Mouse (Mus musculus) granulocyte monocyte progenitor cell, adult 5-6 weeks (primary cell): ENCODE measurements around the gene Snx9. TPM values are rescaled to one million over a fixed set of nuclear protein-coding genes. Genes with fewer than 3 reads are reported as not detected.

ENCODE experiments used
- ATAC-seq: replicated peaks from 2 replicates; pipeline ENCODE4 v1.8.0; 2016; ENCODE audit warnings: mild to moderate bottlenecking, moderate TSS enrichment, inconsistent platforms; ENCODE audit not compliant: poor library complexity, severe bottlenecking
- total RNA-seq, 2 experiments: library from RNA; stranded (forward) in 1 of 2; stranded (reverse) in 1 of 2; fragments of 200-712, 200-1000 nt in 1 of 2; fragments of >200 nt in 1 of 2; fragmentation: Nextera tagmentation in 1 of 2; gene quantifications; 2 replicates each; pipeline ENCODE4 v1.2.3; 2014 to 2017

Snx9 gene
- total RNA-seq, 2 experiments from 2014 or later: 26.9 to 33.9 TPM

DNA sequence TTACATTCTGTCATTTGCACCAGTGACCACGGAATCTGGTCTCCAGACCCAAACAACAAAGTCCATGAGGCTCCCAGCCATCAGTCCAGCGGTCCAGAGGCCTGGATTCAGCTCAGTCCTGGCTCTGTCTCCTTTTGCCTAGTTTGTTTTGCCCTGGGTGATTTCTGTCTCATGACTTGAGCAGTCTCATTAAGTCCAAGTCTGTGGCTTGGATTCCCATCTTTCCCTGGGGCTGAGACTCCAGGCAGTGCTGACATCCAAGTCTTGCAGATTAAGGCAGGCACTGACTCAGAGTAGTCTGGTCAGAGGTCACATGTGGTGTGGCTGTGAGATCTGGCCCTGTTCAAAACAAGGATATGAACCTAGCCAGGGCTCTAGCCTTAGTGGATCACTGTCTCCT, 35.2 kb upstream of the Snx9 start:
- ATAC-seq: no peak

DNA sequence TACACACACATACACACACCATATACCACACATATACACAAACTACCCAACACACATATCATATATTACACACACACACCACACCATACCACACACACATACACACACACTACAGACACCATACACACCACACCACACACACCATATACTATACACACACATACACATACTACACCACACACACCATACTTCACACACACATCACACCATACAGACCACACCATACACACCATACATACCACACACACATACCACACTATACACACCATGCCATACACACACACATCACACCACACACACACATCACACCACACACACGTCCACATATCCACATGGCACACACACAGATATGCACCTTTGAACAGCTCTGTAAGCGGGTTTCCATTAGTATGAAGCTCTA, 34.3 kb upstream of the Snx9 start:
- ATAC-seq: no peak

DNA sequence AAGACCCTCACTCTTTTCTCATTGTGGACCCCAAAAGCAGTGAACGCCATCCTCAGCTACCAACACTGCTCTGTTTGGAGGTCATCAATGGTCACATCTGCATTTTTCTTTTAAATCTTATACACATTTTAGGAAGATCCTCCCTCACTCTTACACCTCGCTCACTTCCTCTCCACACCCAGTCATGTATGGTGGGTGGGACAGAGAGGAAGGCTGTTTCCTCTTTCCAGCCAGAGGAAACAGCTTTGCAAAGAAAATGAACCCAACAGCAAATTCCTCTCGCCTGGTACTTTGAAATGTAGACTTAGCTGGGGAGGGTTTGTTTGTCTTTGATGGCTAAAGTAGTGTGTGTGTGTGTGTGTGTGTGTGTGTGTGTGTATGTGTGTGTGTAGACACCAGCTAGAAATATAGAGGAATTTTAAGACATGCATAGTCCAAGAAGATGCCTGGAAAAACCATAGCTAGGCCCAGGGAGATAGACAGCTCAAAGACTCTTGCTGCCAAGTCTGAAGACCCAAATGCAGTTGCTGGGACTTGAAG, 33.2 kb upstream of the Snx9 start:
- ATAC-seq: peak; percentile 64

DNA sequence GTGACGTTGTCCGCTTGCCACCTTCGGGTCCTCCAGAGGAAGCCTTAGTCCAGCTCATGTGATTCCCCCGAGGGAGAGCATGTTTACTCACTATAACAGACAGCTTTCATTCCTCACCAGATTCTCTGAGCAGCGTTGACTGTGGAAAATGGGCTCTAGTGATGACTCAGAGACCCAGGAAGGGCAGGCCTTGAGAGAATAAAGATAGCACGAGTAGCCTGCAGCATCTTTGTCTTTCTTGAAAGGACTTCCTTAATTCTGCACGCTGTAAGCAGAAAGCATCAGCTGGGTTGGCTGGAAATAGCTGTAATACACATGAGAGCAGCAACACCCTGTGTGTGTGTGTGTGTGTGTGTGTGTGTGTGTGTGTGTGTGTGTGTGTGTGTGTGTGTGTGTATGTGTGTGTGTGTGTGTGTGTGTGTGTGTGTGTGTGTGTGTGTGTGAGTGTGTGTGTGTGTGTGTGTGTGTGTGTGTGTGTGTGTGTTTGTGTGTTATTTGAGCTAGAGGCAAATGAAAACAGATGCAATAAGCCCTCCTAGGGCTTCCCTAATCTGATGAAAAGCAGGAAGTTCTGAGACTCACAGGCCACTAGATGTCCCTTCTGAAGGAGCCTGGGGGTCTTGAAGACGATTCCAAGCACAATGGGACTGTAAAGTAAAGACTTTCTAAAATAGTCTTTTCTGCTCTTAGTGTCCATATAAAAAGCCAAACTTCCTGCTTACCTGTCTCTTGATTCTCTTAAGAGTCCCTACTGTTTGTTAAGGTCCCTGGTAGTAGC, 27.1 kb upstream of the Snx9 start:
- peak; percentile 51 for ATAC-seq

DNA sequence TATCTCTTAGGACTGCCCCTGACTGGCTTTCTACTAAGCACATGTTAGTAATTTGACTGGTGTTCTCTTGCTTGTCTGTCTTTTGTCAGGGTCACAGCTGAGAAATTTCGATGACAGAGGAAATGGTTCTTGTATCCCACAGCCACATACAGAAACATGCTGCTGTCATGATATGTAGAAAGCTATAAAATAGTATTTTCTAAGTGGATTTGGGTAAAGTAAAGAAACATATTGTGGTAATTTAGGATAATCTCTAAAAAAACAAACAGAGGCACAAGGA, 26.5 kb upstream of the Snx9 start:
- no peak for ATAC-seq

DNA sequence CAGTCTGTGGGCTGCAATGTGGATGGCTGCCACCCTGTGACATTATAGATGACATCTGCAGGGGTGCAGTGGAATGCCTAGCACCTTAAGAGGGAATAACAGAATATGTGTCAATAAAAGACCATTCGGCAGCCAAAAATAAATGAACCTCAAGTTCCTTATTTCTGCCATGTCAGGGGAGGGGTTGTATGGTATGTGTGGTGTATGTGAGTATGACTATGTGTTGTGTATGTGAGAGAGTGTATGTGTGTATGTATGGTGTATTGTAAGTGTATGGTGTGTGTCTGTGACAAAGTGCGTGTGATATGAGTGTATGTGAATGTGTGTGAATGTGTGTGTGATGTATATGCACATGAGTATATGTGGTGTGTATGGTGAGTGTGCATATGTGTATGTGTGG, 23.3 kb upstream of the Snx9 start:
- ATAC-seq: peak; percentile 68

DNA sequence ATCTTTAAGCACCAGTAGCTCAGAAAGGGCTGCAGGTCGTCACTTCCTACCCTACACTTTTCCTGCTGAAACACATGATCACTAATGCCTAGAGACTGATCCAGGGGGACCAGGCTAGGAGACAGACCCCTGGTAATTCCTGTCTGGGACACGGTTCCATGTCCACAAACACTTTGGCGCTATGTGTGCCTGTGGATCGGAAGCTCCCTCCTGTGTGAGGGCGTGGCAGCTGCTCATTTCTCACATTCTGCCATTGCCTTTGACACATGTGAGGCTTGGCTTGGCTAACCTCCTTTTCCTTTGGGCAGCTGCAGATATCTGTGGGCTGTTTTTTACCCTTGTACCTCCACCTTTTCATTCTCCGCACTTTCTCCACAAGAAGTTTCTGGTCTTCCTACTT, 22.0 kb upstream of the Snx9 start:
- ATAC-seq: no peak

DNA sequence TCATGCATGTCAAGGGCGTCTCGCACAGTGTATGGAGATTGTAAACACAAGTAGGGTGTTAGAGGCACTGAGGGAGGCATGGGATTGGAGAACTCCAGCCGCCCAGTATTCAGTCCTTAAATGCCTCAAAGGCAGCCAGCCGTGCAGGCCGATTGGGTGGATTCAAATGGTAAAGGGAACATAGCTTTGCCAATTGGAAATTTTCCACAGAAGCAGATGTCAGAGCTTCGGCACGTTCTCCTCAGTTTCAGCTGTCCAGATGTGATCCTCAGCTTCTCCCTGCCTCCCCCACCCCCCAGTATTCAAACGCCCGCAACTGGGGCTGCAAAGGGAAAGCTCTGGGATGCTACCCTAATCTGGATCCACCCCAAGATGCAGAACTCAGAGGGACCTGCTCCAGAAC, 21.3 kb upstream of the Snx9 start:
- ATAC-seq: no peak

DNA sequence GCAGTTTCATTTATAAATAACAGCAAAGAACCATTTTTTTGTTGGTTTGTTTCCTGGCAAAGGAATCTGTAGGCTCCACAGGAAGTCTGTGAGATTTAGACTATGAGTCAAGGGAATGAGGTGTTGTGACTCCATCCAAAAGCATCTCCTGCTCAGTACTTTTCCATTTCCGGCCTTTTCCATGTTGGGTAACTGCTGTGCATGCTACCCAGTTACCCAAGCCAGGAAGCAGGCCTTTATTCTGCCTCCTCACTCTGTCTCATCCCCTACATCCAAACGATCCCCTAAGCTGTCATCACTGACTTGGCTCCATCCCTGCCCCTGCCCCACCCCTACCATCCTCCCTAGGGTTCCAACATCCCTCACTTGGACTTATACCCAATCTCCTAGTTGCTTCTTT, 18.6 kb upstream of the Snx9 start:
- no peak for ATAC-seq

DNA sequence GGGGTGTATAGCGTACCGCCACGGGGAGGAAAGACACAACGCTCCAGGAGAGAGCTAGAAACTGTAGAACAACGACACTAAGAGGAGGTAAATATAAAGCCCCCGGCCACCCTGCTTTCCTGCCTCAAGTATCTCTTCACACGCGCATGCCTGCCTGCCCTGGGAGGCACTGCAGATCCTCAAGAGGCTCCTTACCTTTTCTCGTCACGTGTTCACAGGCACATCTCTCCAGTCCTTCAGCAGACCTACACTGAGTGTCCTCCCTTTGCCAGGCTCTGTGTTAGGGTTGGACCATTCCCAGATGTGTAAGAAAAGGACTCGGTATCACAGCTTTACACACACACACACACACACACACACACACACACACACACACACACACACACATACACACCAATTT, 18.1 kb upstream of the Snx9 start:
- ATAC-seq: no peak

DNA sequence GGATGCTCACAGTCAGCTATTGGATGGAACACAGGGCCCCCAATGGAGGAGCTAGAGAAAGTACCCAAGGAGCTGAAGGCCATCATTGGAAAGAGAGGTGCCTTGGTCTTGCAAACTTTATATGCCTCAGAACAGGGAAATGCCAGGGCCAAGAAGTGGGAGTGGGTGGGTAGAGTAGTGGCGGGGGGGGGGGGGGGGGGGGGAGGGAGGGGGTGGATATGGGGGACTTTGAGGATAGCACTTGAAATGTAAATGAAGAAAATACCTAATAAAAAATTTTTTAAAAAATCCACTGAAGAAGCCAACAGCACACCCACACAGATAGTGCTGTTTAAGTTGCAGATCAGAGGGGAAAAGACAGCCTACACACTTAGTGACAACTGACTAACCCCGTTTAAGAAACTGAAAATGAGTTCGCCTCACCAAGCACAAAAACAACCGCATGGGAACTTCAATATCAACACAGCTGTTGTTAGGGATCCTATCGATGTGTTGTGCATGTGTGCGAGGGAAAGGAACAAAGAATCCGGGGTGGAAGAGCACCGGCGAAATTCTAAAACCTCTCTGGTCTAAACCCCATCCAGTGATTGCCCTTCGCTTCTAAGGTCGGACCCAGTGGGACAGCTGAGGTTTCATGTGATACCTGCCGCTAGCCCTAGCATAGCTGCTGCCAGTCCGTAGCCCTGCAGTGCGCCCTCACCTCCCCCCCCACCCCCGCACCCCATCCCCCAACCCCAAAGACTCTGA, 13.1 kb upstream of the Snx9 start:
- no peak for ATAC-seq

DNA sequence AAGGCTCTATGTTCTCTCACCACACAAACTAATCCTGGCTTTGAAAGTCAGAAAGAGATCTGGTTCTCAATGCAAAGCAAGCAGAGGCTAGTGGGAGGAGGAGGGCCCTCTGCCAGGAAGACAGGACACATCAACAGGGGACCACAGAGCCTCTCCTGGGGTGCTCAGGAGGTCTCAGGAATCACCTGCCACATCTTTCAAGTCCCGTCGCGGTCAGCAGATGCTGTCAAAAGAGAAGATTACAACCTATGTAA, 12.6 kb upstream of the Snx9 start:
- ATAC-seq: no peak

DNA sequence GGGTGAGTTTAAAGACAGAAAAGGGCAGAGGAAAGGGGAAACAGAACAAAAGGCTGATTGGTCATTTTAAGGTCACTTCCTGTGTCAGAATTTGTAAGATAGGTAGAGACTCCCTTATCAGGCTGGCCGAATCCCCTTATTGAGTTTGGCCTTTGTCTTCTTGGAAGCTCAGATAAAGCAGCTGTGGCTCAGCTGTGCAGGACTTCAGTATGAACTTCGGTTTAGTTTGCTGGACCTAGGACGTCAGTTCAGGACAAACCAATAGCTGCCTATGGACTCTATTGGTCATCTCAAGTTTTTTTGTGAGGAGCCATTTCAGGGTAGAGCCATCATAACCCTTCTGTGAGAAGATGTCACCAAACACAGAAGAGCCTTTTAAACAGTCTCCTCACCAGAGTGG, 12.2 kb upstream of the Snx9 start:
- peak; percentile 20; the same call in 1 of the 2 replicates for ATAC-seq

DNA sequence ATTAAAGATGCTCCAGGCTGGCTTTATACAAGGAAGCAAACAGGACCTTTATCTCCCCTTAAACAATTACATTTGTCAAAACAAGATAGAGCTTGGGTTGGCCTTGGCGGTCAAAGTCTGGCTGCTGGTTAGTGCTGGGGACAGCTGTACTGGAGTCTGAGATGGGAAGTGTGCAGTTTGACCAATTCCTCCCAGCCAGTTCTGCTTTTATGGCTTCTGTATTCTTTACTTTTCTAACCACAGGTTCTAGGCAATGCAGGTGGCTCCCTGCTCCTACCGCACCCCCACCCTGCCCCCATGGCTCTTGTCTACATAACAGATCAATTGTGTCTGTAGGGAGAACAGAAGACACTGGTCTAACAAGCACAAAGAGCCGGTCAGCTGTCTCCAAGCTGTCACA, 11.2 kb upstream of the Snx9 start:
- ATAC-seq: peak; percentile 98

DNA sequence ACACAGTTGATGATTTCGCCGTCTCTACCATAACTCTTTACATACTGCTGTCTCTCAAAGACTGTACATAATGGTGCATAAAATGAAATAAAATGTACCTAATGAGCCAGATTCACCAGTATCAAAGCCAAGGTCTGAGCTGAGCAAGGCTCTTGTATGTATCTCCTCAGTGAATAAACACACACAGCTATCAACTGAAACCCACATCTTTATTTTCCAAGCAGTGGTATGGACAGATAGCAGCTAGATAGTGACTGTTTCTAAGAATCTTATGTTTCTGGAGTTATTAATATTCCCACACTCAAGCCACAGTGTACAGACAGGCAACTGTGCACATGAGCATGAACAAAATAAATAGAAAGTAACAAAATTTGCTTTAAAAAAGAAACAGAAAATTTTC, 10.7 kb upstream of the Snx9 start:
- ATAC-seq: no peak

DNA sequence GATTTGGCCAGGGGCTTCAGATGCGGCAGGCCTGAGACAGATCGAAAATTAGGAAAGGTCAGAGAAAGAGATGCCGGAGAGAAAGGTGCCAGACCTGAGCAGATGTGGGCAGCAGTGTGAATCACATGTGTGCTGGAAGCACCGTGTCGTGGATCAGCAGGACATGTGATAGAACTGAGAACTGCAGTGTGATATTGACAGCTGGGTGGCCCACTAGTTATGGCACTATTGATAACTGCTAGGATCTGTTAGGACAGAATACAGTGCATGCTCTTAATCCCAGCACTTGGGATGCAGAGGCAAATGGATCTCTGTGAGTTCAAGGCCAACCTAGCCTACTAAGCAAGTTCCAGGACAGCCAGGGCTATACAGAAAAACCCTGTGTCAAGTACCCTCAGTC, 10.3 kb upstream of the Snx9 start:
- ATAC-seq: no peak

DNA sequence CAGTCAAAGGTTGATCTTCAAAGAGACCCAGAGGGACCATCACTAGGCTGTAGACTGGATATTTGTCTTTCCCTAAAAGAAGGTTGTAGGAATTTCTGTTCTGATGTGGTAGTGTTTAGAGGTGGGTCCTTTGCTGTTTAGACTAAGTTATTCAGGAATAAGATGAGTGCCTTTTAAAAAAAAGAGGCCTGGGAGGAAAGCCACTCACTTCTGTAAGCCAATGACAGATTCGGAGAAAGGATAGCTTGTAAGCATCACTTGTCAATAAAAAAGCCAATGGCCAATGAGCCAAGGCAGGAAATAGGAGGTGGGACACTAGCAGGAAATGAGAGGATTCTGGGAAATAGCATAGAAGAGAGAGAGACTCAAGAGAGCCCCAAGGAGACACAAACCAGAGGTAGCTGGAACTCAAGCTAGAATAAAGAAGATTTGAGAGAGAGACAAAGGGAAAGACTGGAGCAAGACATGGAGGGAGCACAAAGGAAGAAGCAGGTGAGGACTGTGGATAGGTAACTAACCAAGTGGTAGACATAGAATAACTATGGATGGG, 9.8 kb upstream of the Snx9 start:
- ATAC-seq: no peak

DNA sequence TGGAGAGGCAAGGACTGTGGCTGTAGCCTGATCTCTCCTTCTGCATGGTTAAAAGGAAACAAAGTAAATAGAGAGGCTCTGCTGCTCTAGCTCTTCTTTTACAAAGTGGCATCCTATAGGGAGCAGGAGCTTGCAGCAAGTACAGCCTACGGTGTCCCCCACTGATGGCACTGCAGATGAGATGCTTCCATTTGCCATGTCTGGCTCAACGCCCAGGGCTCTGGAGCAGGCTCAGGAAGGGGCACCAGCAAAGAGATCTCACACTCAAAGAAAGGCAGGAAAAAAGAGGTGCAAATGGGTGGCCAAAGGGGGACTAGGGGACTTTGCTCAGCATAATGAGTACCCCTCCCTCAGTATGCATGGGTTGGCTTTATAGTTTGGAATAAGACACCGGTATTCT, 7.0 kb upstream of the Snx9 start:
- no peak for ATAC-seq

DNA sequence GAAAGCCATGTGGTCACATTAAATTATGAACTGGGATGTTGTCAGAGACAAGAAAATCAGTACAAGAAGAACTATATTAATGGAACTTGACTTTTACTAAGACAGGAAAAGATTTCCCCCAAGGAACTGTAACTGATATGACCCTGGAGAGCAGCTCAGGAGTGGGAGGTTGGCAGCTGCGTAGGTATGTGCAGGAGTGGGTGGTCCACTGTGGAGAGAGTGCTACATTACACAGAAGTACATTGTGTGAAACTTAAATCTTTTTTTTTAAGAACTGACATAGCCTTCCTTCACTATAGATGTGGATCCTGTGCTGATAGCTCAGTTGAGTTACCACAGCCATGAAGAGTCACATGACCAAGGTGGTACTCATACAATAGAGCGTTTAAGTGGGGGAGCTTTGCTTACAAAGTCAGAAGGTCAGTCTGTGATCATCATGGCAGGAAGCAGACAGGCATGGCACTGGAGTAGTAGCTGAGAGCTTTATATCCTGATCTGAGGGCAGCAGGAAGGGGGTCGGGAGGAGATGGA, 6.3 kb upstream of the Snx9 start:
- ATAC-seq: no peak

DNA sequence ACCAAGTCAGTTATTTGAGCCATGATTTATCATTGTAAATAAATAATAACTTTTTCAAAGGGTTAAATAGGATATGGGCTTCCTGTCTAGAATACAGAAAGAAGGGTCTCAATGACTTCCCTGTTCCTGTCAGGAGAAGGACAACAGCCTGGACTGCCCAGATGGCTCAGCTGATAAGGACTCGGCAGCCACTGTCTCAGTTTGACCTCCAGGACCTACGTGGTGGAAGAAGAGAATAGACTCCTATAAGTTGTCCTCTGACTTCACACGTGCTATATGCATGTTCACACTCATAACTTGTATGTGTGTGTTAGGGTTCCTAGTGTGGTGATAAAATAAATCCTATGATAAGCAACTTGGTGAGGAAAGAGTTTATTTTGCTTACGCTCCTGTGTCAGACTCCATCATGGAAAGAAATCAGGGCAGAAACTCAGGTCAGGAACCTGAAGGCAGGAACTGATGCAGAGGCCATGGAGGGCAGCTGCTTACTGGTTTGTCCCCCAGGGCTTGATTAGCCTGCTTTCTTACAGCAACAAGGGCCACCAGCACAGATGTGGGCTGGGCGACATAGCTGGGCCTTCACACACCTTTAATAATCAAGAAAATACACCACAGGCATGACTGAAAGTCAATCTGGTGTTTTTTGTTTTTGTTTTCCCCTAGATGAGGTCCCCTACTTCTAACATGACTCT, 1.4 kb upstream of the Snx9 start:
- no peak for ATAC-seq

DNA sequence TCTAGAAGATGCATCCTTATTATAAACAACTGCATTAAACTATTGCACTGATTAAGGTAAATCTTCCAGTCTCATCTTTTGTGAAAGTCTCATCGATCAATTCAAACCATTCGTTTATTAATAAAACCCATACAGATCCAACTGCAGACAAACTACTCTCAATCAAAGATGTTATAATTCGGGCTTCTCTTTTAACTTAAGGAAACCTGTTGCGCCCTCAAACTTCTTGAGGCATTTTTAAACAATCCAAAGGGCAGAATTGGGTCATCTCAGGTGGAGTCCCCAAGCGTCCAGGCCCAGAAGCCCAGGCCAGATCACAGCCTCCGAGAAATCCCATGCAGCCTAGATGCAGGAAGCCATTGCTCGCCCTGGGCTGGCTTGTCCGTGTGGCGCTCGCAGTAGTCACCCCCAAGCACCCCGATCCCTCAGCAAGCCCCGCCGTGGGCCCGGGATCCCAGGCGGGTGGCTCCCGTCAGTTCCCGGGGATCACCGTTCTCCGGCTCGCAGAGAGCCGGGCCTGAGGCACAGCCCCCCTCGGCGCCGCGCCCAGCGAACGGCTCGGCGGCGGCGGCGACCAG, 490 bp upstream of the Snx9 start:
- ATAC-seq: peak; percentile 31
